Mouse (Mus musculus): ENCODE results near the gene Gm3233. TPM values are rescaled to one million over a fixed set of nuclear protein-coding genes. Genes with fewer than 3 reads are reported as not detected.

Gene Gm3233
- total and polyA plus RNA-seq, 3 experiments = not detected

DNA sequence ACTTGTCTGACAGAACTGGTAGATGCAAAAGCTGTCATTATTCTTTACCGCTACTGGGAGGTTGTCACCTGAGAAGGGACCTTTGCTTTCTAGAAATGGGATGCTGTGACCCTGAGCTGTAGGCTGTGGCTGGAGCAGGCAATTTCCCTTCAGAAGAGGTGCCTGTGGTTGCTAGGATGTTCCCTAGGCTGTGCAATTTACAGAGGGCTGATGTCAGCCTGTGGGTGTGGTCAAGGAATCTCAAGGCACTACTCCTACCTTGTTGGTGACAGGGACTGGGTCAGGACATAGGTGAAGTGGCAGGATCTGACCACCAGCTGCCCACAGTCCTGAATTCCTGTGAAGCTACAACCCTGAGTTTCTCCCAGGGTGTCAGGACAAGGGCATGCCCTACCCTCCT lies 10.2 kb upstream of the Gm3233 start:
- H3K9ac ChIP-seq (ENCODE audit: insufficient read depth, low read depth) = no peak overlapping the region
- in situ Hi-C loops (cut with MboI; ENCODE audit: low pct_ligation_motif_present, low pct_unique_long_range_greater_than_20kb, low sequenced_read_pairs) = no loop called here
- H3K36me3 ChIP-seq (replicated peaks in 1 of 2; ENCODE audit: control insufficient read depth in 1 of 2, insufficient read depth in 1 of 2, low read length in 1 of 2) = no peaks in the 10 kb centered on the region

DNA sequence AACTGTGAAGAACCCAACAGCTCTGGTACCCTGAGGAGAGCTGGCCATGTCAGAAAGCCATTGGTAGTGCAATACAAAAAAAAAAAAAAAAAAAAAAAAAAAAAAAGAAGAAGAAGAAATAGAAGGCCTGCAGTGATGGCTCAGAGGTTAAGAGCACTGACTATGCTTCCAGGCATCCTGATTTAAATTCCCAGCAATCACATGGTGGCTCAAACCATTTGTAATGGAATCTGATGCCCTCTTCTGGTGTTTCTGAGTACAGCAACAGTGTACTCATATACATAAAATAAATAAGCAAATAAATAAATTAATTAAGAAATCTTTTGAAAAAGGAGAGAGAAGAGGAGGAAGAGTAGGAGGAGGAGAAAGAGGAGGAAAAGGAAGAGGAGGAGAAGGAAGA lies 6.0 kb downstream of the Gm3233 start:
- no peak overlapping the region for H3K27ac ChIP-seq (ENCODE audit: insufficient read depth, low read depth)
- no peak for DNase-seq (ENCODE audit: extremely low read depth)
- H3K9me3 ChIP-seq (replicated peaks; ENCODE audit: low read length) = peaks cover 7% of the 10 kb centered on the region
- no peaks in the 10 kb centered on the region for H3K36me3 ChIP-seq (replicated peaks in 1 of 2; ENCODE audit: control insufficient read depth in 1 of 2, insufficient read depth in 1 of 2, low read length in 1 of 2)
- no peak overlapping the region for H3K9ac ChIP-seq (ENCODE audit: insufficient read depth, low read depth)
- in situ Hi-C loops (cut with MboI; ENCODE audit: low pct_ligation_motif_present, low pct_unique_long_range_greater_than_20kb, low sequenced_read_pairs) = no loop called here
- no peaks in the 10 kb centered on the region for H3K4me1 ChIP-seq (ENCODE audit: control insufficient read depth in 1 of 2, insufficient read depth in 2 of 2)
- H3K4me3 ChIP-seq (replicated peaks in 1 of 3; ENCODE audit: low read depth in 2 of 3, low read length in 2 of 3, poor library complexity in 1 of 3) = no peak overlapping the region
- no peaks in the 10 kb centered on the region for H3K79me2 ChIP-seq (replicated peaks; ENCODE audit: control insufficient read depth, extremely low read depth, insufficient read depth, poor library complexity, severe bottlenecking)
- dilution Hi-C loops (cut with MboI; ENCODE audit: extremely low pct_ligation_motif_present, extremely low pct_unique_long_range_greater_than_20kb, low sequenced_read_pairs) = no loop called here
- peaks cover 34% of the 10 kb centered on the region for H3K27me3 ChIP-seq (replicated peaks)
- TF ChIP-seq RAD21 (IDR thresholded peaks at IDR 0.05; ENCODE audit: low read depth, low read length) (peak; percentile 49), CHD1 (IDR thresholded peaks at IDR 0.05; ENCODE audit: low read depth, low read length) (no peak), MYC (IDR thresholded peaks at IDR 0.05; ENCODE audit: low read depth, low read length) (0 out of 2 replicates have a peak, but pooled peaks have one; percentile 23), CTCF (conservative IDR thresholded peaks at IDR 0.05 in 1 of 2, IDR thresholded peaks at IDR 0.05 in 1 of 2; ENCODE audit: low read depth in 2 of 2, low read length in 2 of 2) (peak in 1 of 2 experiments; percentile 51; a peak in 2 of 4 replicates), SMC3 (IDR thresholded peaks at IDR 0.05; ENCODE audit: low read depth, low read length) (peak; percentile 39)
- peak overlapping the region; percentile 26; the same call in 1 of the 2 replicates for H3K4me2 ChIP-seq (ENCODE audit: insufficient read depth, low read depth, poor library complexity, severe bottlenecking)

More for the DNA sequence above, 10.2 kb upstream of the Gm3233 start:
- Histone ChIP-seq H3K4me1 (ENCODE audit: control insufficient read depth in 1 of 2, insufficient read depth in 2 of 2) (no peaks in the 10 kb centered on the region), H3K79me2 (replicated peaks; ENCODE audit: control insufficient read depth, extremely low read depth, insufficient read depth, poor library complexity, severe bottlenecking) (no peaks in the 10 kb centered on the region), H3K27ac (ENCODE audit: insufficient read depth, low read depth) (no peak overlapping the region), H3K27me3 (replicated peaks) (peaks cover 42% of the 10 kb centered on the region), H3K4me3 (replicated peaks in 1 of 3; ENCODE audit: low read depth in 2 of 3, low read length in 2 of 3, poor library complexity in 1 of 3) (no peak overlapping the region), H3K9me3 (replicated peaks; ENCODE audit: low read length) (no peaks in the 10 kb centered on the region), H3K4me2 (ENCODE audit: insufficient read depth, low read depth, poor library complexity, severe bottlenecking) (no peak overlapping the region)
- DNase-seq (ENCODE audit: extremely low read depth) = no peak
- dilution Hi-C loops (cut with MboI; ENCODE audit: extremely low pct_ligation_motif_present, extremely low pct_unique_long_range_greater_than_20kb, low sequenced_read_pairs) = no loop called here
- TF ChIP-seq EP300 (IDR thresholded peaks at IDR 0.05; ENCODE audit: low read length) (no peak), ELF1 (IDR thresholded peaks at IDR 0.05; ENCODE audit: low read depth, low read length) (no peak), ZC3H11A (IDR thresholded peaks at IDR 0.05; ENCODE audit: low read depth, low read length) (no peak), MAX (IDR thresholded peaks at IDR 0.05; ENCODE audit: low read length) (no peak), CTCF (conservative IDR thresholded peaks at IDR 0.05 in 1 of 2, IDR thresholded peaks at IDR 0.05 in 1 of 2; ENCODE audit: low read depth in 2 of 2, low read length in 2 of 2) (no peak), POLR2A (IDR thresholded peaks at IDR 0.05; ENCODE audit: low read depth, low read length) (no peak), USF2 (conservative IDR thresholded peaks at IDR 0.05; ENCODE audit: low read depth, low read length) (no peak), SIN3A (IDR thresholded peaks at IDR 0.05; ENCODE audit: low read length) (no peak), RCOR1 (conservative IDR thresholded peaks at IDR 0.05; ENCODE audit: low read depth, low read length) (no peak), MXI1 (IDR thresholded peaks at IDR 0.05; ENCODE audit: low read depth, low read length) (no peak), POLR2AphosphoS2 (IDR thresholded peaks at IDR 0.05; ENCODE audit: low read depth, low read length) (no peak), CHD1 (IDR thresholded peaks at IDR 0.05; ENCODE audit: low read depth, low read length) (no peak), RAD21 (IDR thresholded peaks at IDR 0.05; ENCODE audit: low read depth, low read length) (no peak), HCFC1 (IDR thresholded peaks at IDR 0.05; ENCODE audit: low read depth, low read length) (no peak)
